Mouse (Mus musculus) megakaryocyte, embryonic 14.5 days (primary cell): Measurements from ENCODE around the gene Platr17. TPM values are rescaled to one million over a fixed set of nuclear protein-coding genes. Genes with fewer than 3 reads are reported as not detected.
"Not testable (repeated sequence)": the region's sequence is repeated elsewhere in the genome, so short reads cannot be mapped to it uniquely, and the experiment has no call there.

ENCODE experiments used
- H3K27me3 ChIP-seq: replicated peaks from 2 replicates; pipeline ENCODE3; 2012; ENCODE audit warnings: inconsistent platforms
- H3K36me3 ChIP-seq: replicated peaks from 2 replicates; pipeline ENCODE3; 2012; ENCODE audit warnings: low read length, inconsistent platforms, mixed read lengths
- H3K4me1 ChIP-seq: 2 replicates; pipeline ENCODE4 v1.6.1; 2012; ENCODE audit warnings: inconsistent platforms
- H3K4me3 ChIP-seq: replicated peaks from 2 replicates; pipeline ENCODE3; 2012; ENCODE audit warnings: moderate library complexity, mild to moderate bottlenecking, inconsistent platforms
- H3K9me3 ChIP-seq: 2 replicates; pipeline ENCODE4 v1.6.1; 2012; ENCODE audit warnings: inconsistent platforms
- FLI1 ChIP-seq: IDR thresholded peaks from 2 replicates; pipeline ENCODE4 v1.6.1; 2012; ENCODE audit warnings: low read length, inconsistent platforms, mixed read lengths
- GATA1 ChIP-seq: IDR thresholded peaks from 3 replicates; pipeline ENCODE4 v1.6.1; 2012; ENCODE audit warnings: mixed read lengths, low read length, inconsistent platforms, borderline replicate concordance
- polyA plus RNA-seq: library from polyadenylated mRNA; stranded (reverse); fragments of >175 nt; gene quantifications from 2 replicates; pipeline ENCODE4 v1.2.3, GENCODE M21; 2012; ENCODE audit warnings: low replicate concordance; ENCODE audit not compliant: insufficient read depth

Gene Platr17
- not detected in 2 replicates for polyA plus RNA-seq

DNA sequence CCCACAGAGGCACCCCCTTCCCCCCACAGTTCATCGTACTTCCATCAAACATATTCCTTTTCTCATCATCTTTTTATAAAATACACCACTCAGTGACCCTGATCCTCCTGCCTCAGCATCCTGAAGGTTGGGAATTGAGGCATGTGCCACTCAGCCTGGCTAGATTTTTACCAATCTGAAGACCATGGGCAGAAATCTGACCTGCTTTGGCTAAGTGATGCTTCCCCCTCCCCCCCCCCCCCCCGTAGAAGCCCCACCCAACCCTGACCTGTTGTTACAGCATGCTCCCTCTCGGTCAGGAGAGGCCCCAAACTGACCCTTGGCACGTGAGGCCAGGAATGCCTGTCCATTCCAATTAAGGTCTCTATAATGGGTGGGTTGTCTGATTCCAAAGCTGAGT, at the start of gene Platr17:
TSS of gene Platr17 (plus strand) at position 301 of the 400 bp plus-strand sequence.
- H3K27me3 ChIP-seq, H3K36me3 ChIP-seq, H3K4me3 ChIP-seq, H3K9me3 ChIP-seq: not testable (repeated sequence)
- peaks cover 44% of the 10 kb centered on the region for H3K4me1 ChIP-seq

DNA sequence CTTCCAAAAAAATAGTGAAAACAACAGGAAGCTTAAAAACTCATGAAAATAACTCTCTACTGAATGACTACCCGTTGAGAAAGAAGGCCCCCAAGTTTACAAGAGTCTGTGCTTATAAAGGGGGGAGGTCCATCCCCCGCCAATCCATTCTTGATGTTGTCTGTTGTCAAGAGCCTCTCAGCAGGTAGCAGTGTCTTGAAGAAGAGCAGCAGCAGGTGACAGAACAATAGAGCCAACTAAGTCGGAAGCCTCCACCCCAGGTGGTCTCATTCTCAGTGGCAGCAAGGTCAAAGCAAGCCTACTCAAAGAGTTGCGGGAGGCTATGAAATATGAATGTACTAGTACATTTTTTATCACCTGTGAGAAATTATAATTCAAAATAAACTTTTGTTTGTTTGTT, 47.1 kb upstream of the Platr17 start:
- TF ChIP-seq GATA1 (no peak), FLI1 (no peak)
- Histone ChIP-seq H3K4me3 (no peak overlapping the region), H3K27me3 (no peaks in the 10 kb centered on the region), H3K36me3 (peaks cover 2% of the 10 kb centered on the region), H3K4me1 (no peaks in the 10 kb centered on the region), H3K9me3 (peaks cover 3% of the 10 kb centered on the region; the same call in 1 of the 2 replicates)

DNA sequence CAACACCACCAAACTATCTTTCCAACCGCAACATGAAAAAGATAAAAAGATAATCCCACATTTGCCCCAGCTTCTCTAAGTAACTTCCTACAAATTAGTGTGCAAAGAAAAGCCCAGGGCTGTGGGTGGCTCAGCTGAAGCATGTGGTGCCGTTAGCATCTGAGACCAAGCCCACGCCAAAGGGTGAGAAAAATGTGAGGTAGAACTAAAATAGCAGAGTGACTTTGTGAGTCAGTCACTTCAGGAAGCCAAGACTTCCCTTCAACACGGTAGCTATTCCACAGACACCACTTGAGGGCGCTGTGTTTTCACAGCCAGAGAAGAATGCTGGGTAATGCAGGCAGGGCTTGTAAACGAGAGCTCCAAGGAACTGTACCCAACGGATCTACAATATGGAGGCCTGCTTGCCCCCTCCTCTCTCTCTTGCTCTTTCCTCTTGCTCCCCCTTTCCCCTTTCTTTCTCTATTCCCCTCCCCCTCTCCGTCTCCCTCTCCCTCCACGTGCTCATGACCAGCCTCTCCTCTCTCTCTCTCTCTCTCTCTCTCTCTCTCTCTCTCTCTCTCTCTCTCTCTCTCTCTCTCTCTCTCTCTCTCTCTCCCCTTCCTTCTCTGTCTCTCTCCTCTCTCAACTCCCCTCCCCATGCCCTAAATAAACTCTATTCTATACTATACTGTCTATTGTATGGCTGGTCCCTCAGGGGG, 39.5 kb upstream of the Platr17 start:
- Histone ChIP-seq H3K36me3 (peaks cover 10% of the 10 kb centered on the region), H3K4me1 (peaks cover 7% of the 10 kb centered on the region), H3K4me3 (peak overlapping the region; percentile 83), H3K9me3 (no peaks in the 10 kb centered on the region), H3K27me3 (no peaks in the 10 kb centered on the region)
- no peak for TF ChIP-seq FLI1
- no peak for TF ChIP-seq GATA1

DNA sequence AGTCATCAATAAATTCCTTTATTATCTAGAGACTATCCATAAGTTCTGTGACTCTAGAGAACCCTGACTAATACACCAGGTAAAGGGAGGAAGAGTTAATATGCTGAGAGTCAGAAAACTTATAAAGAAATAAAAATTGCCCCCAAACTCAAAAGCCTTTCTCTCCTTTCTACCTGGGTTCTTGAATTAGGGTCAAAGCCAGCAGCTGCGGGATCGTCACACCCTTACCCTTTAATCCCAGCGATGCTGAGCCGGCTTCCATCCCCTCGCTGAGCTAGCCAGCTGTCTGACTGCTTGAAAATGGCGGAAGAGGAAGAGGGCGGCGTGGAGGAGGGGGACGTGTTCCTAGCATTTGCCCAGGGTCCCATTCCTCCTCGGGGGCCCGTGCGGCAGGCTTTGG, 31.4 kb upstream of the Platr17 start, which contains the start of gene Gm7029:
TSS of gene Gm7029 (plus strand) at position 301 of the 400 bp plus-strand sequence.
- not testable (repeated sequence) for H3K9me3 ChIP-seq, H3K27me3 ChIP-seq, H3K4me1 ChIP-seq
- H3K36me3 ChIP-seq, result peaks cover 17% of the 10 kb centered on the region
- peak within 1 kb of the TSS; percentile 78 for H3K4me3 ChIP-seq

DNA sequence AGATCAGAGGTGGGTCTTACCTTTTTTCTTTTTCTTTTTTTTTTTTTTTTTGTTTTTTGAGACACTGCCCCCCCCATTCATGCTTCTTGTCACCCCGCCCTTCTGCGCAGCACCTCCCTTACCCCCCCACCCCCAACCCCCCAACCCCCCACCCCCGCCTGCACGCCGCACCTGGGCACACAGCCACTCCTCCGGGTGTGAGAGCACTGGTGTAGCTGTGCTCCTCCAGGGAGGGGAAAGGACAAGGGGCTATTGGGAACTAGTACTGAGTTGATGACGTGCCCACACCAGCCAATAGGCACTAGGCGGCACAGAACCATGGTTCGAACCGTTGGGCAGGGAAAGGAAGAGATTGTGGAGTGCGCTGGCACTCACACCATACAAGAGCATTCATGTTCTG, 30.5 kb upstream of the Platr17 start:
- H3K9me3 ChIP-seq, result no peaks in the 10 kb centered on the region
- no peaks in the 10 kb centered on the region for H3K27me3 ChIP-seq
- peaks cover 3% of the 10 kb centered on the region; the same call in 1 of the 2 replicates for H3K4me1 ChIP-seq
- H3K36me3 ChIP-seq, result peaks cover 20% of the 10 kb centered on the region
- H3K4me3 ChIP-seq, result peak overlapping the region; percentile 78
- TF ChIP-seq GATA1 (no peak), FLI1 (no peak)

DNA sequence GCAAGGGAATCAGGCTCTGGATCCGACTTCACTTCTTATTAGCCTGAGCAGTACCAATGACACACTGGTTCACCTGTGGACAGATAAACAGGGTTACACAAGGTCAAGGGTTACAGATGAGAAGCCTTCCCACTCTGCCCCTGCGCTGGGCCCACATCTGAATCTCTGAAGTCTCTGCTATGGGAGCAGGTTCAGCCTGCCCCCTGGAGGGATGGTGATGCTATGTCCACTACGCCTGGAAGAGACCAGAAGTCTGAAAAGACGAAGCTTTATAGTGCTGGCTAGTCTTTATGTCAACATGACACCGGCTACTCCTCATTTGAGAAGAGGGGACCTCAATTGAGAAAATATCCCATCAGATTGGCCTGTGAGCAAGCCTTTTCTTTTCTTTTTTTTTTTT, 29.1 kb upstream of the Platr17 start:
- H3K4me3 ChIP-seq, H3K9me3 ChIP-seq, H3K4me1 ChIP-seq, H3K27me3 ChIP-seq: not testable (repeated sequence)
- H3K36me3 ChIP-seq, result peaks cover 25% of the 10 kb centered on the region

DNA sequence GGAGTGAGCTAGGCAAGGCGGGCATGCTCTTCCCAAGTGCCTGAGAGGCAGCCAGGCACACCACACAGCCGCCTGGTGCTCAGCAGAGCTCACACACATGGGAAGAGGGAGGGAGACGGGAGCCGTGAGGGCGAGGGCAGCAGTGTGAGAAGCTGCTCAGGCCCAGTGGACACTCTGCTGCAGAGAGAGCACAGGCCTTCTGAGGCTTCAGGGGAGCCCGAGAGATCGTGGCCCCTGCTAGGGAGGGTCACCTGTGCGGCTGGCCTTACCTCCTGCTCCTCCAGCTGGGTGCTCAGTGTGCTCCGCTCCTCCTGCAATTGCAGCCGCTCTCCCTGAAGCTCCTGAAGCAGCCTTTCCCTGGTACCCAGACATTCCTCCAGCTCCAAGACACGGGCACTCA, 20.6 kb upstream of the Platr17 start:
- H3K4me1 ChIP-seq, result peaks cover 18% of the 10 kb centered on the region
- H3K4me3 ChIP-seq, H3K27me3 ChIP-seq, H3K9me3 ChIP-seq: not testable (repeated sequence)
- H3K36me3 ChIP-seq, result peaks cover 35% of the 10 kb centered on the region

DNA sequence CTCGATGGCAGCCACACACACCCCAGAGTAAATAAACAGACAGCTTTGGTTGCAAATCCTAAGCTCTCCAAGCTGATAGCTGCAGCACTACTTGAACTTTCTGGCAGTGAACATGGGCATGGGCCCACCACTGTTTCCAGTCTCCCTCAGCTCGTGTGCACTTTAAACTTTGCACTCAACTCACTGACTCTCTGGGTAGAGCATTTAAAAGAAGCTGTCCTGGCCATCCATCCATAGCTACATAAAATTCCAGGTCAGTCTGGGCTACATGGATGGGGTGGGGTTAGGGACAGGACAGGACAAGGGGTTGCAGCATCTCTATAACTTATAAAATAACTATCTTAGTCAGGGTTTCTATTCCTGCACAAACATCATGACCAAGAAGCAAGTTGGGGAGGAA, 17.1 kb upstream of the Platr17 start:
- not testable (repeated sequence) for H3K4me3 ChIP-seq, H3K27me3 ChIP-seq, H3K9me3 ChIP-seq
- Histone ChIP-seq H3K36me3 (peaks cover 16% of the 10 kb centered on the region), H3K4me1 (peaks cover 18% of the 10 kb centered on the region)

DNA sequence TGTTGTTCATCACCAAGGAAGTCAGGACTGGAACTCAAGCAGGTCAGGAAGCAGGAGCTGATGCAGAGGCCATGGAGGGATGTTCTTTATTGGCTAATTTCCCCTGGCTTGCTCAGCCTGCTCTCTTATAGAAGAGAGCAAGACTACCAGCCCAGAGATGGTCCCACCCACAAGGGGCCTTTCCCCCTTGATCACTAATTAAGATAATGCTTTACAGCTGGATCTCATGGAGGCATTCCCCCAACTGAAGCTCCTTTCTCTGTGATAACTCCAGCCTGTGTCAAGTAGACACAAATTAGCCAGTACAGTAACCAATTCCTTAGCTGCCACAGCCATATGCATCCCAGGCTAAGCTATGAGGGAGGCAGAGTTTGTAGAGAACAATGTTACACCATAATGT, 16.7 kb upstream of the Platr17 start:
- H3K9me3 ChIP-seq, H3K4me3 ChIP-seq, H3K27me3 ChIP-seq: not testable (repeated sequence)
- peaks cover 18% of the 10 kb centered on the region for H3K4me1 ChIP-seq
- peaks cover 14% of the 10 kb centered on the region for H3K36me3 ChIP-seq

DNA sequence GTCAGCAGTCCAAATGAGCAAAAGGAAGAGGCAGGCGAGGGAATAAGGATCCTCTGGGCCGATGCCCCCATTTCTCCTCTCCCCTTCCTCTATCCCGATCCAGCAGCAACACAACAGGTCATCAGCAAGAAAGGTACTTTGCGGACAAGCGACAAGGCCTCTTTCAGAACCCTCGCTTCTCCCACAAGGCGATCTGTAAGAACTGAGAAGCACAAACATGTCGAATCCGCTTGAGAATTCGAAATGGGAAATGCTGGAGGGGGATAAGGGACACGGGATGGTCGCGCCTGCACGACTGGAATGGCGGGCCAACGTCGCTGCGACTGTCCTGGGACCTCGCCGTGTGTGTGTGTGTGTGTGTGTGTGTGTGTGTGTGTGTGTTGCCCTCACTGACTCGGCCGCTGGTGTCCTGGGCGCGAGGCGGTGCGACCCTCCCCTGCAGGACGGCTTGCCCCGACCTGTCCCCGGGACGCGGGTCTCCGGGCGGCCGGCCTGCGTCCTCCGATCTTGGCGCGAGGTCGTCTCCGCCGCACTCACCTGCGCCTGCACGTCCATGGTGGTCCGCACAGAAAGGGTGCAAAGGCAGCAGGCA, 14.9 kb upstream of the Platr17 start:
- peaks cover 11% of the 10 kb centered on the region for H3K36me3 ChIP-seq
- peaks cover 18% of the 10 kb centered on the region for H3K4me1 ChIP-seq

DNA sequence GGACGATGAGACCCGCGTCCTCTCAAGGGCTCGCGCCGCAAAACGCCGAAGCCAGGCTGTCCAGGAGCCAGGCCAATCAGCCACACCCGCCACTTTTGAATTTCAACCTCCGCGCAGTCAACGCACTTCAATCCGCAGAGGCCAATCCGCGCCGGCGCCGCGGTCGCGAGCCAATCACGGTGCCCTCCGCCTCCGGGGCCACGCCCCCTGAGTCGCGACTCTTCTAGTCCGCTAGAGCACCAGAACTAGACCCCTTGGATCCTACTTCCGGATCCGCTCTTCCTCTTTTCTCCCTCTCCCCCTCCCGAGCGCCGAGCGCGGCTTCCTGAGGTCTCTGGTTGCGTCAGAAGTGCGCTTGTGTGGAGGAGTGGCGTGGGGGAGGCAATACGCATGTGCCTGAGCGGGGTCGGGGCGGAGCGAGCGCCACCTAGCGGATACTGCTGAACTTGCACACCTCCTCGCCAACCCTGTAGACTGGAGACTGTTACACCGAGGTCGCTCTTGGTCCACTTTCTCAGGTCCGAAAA, 14.3 kb upstream of the Platr17 start, which contains the start of gene Kifc1:
TSS of gene Kifc1 (minus strand) at position 129 of the 527 bp plus-strand sequence.
- Histone ChIP-seq H3K36me3 (peaks cover 10% of the 10 kb centered on the region), H3K4me3 (peak within 1 kb of the TSS; percentile 96)
- TF ChIP-seq FLI1, result peak; percentile 75
- no peak for TF ChIP-seq GATA1

More for the DNA sequence above, 14.9 kb upstream of the Platr17 start:
- peak overlapping the region; percentile 96 for H3K4me3 ChIP-seq
- H3K27me3 ChIP-seq, H3K9me3 ChIP-seq: not testable (repeated sequence)

More for the DNA sequence above, 14.3 kb upstream of the Platr17 start, which contains the start of gene Kifc1:
- no peaks in the 10 kb centered on the region for H3K27me3 ChIP-seq
- peaks cover 18% of the 10 kb centered on the region for H3K4me1 ChIP-seq
- no peaks in the 10 kb centered on the region for H3K9me3 ChIP-seq
